Mouse (Mus musculus): ENCODE results near the gene Mtfp1.
A peak's percentile ranks its signal among the peaks of the same experiment; 100 is the strongest.

Gene Mtfp1

GRCm38 (mm10) chr11:4078267-4078933, 16.8 kb downstream of the Mtfp1 start:
- no peak for DNase-seq

- no peak for DNase-seq
Observed at GRCm38 (mm10) chr11:4076633-4077032, 18.6 kb downstream of the Mtfp1 start.

- peak; percentile 52 for DNase-seq
Observed at GRCm38 (mm10) chr11:4069664-4070063, 25.6 kb downstream of the Mtfp1 start.

GRCm38 (mm10) chr11:4064627-4065122, 30.6 kb downstream of the Mtfp1 start, which contains the start of gene Sec14l3:
TSS of gene Sec14l3 (plus strand) at chr11:4064841.
- DNase-seq: no peak

GRCm38 (mm10) chr11:4062981-4063380, 32.3 kb downstream of the Mtfp1 start:
- DNase-seq: no peak

- DNase-seq: no peak
Observed at GRCm38 (mm10) chr11:4062523-4062922, 32.7 kb downstream of the Mtfp1 start.

GRCm38 (mm10) chr11:4060866-4061575, 34.2 kb downstream of the Mtfp1 start:
- DNase-seq: no peak

- DNase-seq: peak; percentile 53
Observed at GRCm38 (mm10) chr11:4053586-4053985, 41.7 kb downstream of the Mtfp1 start.

GRCm38 (mm10) chr11:4048438-4048837, 46.8 kb downstream of the Mtfp1 start:
- no peak for DNase-seq

GRCm38 (mm10) chr11:4047766-4048165, 47.5 kb downstream of the Mtfp1 start:
- DNase-seq: no peak

GRCm38 (mm10) chr11:4046526-4046925, 48.7 kb downstream of the Mtfp1 start:
- DNase-seq: no peak

- DNase-seq: no peak
Observed at GRCm38 (mm10) chr11:4043081-4043480, 52.2 kb downstream of the Mtfp1 start.

Data from layer of hippocampus, adult 9-11 months (tissue).